Mouse (Mus musculus) urinary bladder, postnatal 10 days (tissue): ENCODE results near the gene Tmem269.

Experiments
- DNase-seq: peaks from one replicate; pipeline ENCODE4 v3.0.0; 2022; ENCODE audit warnings: low spot score

The Tmem269 gene

DNA sequence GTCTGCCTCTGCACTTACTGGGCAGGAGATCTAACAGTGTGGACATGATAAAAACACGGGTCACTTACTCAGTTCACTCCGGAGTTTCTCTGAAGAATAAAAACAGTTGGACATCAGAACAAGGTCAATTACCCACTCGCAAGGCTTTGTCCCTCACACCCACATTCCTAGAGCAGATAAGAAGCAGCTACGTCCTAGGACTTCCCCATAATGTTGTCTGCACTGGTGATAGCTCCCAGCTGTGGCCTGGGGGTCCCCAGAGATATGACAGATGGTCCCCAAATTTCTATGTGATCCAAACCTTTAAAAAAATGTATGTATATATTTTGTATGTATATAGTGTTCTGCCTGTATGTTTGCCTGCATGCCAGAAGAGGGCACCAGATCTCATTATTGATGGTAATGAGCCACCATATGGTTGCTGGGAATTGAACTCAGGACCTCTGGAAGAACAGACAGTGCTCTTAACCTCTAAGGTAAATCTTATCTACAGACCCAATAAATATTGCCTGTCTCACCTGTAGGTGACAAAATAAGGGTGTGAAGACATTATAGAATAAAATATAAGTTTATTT lies 37.8 kb downstream of the Tmem269 start:
- DNase-seq = no peak

DNA sequence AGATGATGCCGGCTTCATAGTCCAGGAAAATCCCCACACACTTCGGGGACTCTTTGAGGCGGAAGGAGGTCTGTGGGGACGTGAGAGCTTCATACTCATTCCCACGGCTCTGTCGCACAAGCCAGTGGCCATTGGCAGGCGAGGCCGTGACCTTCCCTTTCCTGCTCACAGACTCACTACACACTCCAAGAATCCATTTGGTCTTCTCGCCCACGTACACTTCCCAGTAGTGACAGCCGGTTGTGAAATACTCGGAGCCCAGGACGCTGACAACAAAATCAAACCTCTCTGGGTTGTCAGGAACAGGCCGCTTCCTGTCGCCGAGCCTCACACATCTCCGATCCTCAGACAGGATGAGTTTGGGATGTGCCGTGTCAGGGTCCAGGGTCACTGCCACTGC lies 39.7 kb downstream of the Tmem269 start:
- DNase-seq = no peak

DNA sequence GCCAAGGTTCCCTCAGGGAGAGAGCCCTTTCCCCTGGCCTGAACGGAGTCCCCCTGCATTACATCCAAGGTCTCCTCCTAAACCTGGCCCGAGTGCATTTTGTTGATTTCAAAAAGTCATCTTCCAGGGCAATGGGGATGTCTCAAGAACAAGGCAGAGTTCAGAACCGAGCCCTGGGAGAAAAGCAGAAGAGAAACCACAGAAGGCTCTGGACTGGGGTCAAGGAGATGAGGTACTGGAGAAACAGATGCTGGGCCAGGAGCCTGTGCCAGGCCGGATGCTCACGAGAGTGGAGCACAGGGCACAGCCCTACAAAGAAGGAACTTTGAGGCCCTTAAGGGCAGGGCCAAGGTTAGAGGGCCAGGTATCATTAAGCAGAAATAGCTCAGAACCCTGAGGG lies 40.3 kb downstream of the Tmem269 start:
- DNase-seq = no peak

DNA sequence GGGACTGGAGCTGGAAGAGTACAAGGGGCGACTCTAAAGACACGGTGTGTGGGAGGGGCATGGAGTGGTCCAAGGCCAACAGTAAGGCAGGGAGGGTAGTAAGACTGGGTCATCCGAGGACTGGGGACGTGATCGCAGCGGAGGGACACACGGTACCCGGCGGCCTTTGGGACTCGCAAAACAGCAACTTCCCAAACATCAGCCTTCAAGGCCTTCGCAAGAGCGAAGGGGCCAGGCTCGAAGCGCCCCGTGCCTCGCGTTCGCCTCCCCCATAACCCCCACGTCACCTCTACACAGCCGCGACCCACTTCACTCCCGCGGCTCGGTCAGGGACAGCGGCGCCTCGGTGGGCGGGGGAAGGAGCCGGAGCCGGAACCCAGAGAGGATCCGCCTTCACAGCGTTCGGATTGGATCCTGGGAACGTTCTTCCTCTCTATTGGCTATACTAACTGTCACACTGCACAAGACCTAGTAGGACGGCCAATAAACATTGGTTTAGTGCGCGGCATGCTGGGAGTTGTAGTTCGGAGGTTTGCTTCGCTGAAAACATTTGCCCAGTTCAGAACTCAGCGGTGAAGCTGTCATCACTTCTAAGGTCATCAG lies 44.1 kb downstream of the Tmem269 start, which contains the start of gene Zfp691:
Gene Zfp691, minus strand, starts transcription at position 345 of the 603 bp plus-strand sequence.
- DNase-seq = peak; percentile 70

DNA sequence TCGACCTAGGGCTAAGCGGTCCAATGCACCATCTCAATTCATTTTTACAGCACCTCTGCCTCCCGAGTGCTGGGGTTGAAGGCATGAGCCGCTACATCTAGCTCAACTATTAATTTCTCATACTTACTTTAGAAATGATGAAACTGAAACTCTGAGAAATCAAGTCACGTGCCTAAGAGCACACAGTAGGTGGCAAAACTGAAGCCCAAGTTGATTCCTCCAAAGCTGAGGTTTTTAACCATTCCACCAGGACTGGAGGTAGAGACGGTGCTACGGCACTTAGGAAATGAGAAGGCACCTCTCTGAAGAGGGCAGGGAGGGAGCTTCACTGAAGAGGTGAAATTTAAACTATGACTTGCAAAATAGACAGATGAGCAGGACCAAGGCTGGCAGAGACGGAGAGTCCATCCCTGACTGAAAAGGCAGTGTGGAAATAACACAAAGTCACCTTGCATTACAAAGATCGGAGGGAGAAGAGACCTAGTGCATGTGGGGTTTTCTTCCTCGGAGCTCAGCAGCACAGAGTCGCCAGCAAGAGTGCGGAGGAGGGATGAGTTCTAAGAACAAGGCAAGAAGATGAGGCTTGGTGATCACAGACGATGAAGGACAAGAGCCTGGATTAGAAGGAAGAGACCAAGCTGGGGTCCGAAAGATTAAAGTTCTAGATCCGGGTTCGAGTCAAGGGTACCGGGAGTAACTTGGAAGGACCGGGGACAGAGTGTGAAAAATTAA lies 44.9 kb downstream of the Tmem269 start:
- no peak for DNase-seq

DNA sequence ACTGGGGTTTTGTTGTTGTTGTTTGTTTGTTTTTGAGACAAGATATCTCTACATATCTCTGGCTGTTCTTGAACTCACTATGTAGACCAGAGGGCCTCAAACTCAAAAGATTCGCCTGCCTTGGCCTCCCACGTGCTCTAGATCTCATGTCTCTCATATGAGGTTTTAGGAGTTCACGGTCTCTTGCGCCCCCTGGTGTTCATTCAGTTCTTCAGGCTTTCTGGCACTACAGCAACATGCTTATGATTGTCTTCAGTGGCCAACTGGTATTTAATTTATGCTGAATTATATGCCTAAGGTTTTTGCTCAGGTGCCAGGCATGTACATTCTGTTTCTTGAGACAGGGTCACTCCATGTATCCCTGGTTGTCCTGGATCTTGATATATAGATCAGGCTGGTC lies 50.4 kb downstream of the Tmem269 start:
- peak; percentile 46 for DNase-seq

DNA sequence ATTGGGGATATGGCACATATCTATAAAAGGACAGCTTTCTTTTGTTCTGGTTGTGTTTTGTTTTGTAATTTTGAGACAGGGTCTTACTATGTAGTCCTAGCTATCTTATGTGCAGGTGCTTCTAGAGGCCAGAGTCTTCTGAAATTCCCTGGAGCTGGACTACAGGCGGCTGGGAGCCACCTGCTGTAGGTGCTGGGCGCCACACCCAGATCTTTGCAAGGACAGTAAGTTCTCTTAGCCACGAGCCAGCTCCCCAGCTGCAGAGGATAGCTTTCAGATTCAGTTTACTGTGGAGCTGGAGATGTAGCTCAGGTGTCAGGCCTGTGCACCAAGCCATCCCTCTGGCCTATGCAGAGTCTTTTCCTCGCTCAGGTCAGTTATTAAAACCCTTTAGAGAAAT lies 50.9 kb downstream of the Tmem269 start:
- DNase-seq = no peak

DNA sequence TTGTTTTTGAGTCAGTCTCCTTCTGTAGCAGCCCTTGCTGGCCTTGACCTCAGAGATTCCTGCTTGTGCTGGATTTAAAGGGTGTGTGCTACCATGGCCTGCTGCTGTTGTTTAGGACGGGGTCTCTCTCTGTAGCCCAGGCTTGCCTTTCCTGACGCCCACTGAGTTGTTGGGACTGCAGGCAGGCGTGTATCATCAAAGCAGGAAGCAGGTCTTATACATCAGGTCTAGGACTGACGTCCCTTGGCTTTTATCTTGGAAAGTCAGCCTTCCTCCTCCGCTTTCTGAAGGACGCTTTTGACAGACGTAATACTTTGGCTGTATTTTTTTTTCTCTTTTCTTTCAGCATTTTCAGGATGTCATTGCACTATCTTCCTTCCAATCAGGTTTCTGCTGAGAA lies 52.1 kb downstream of the Tmem269 start:
- no peak for DNase-seq

DNA sequence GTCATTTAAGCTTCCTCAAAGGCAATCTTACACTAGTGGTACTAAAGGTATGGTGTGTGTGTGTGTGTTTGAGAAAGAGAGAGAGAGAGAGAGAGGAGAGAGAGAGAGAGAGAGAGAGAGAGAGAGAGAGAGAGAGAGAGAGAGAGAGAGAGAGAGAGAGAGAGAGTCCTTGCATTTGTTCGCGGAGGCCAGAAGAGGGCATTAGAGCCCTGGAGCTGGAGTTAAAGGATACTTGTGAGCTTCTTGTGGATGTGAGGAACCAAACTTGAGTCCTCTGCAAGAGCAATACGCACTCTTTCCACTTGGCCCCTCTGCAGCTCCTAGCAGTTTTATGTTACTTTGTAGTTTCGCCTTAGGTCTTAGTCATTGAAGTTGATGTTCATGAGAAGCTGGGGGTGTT lies 55.0 kb downstream of the Tmem269 start:
- no peak for DNase-seq

DNA sequence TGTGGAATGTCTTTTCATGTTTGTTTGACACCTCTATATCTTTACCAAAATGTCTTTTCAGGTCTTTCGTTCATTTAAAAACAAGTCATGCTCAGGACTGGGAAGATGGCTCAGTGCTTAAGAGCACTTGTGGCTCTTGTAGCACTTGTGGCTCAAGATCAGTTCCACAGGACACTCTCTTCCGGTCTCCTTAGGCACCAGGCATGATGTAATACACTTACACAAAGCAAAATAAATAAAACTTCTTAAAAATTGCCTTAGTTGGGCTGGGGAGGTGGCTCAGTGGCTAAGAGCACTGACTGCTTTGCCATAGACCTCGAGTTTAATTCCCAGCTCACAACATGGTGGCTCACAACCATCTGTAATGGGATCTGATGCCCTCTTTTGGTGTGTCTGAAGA lies 56.7 kb downstream of the Tmem269 start:
- DNase-seq = no peak

DNA sequence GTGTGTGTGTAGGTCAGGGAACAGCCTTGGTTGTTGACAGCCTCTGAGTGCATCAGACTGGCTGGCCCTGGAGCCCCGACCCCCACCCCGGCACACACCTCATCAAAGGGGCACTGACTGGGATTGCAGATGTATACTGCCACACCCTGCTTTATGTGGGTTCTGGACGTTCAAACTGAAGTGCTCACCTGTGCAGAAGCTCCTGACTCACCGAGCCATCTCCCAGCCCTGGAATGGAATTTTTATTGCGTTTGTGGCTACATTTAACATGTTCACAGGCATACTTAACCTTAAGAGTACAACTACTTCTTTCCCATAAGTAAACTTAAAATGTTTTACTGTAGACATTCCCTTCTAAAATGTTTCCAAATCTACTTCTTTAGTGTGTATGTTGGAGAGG lies 60.1 kb downstream of the Tmem269 start:
- DNase-seq = no peak

DNA sequence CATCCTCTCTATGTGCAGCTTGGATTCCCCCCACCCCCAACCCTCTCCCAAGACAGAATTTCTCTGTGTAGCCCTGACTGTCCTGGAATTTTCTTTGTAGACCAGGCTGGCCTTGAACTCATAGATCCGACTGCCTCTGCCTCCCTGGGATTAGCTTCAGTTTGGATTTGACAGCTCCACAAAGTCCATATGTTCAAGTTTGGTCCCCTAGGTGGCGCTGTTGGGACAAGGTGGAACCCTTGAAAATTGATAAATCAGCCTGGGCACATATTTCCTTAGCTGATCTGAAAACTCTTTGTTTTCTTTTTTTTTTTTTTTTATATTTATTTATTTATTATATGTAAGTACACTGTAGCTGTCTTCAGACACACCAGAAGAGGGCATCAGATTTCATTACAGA lies 60.8 kb downstream of the Tmem269 start:
- no peak for DNase-seq
